Mouse (Mus musculus): ENCODE measurements at regions not wholly inside any gene's neighbourhood (a gene's known extent, or its start where the extent isn't known, plus 50 kb on each side); places are given as distances from the start of the nearest gene placed in this dataset.

- TF ChIP-seq CTCF (IDR thresholded peaks at IDR 0.05; ENCODE audit: extremely low read depth, insufficient read depth, insufficient read length, insufficient replicate concordance) (no peak), POLR2A (IDR thresholded peaks at IDR 0.05; ENCODE audit: low read depth, low read length) (no peak)
Observed at GRCm38 (mm10) chr1:61316736-61317135, 321.9 kb upstream of the Pard3b start.
